Mouse (Mus musculus): ENCODE data around the gene Clec16a.

DNA sequence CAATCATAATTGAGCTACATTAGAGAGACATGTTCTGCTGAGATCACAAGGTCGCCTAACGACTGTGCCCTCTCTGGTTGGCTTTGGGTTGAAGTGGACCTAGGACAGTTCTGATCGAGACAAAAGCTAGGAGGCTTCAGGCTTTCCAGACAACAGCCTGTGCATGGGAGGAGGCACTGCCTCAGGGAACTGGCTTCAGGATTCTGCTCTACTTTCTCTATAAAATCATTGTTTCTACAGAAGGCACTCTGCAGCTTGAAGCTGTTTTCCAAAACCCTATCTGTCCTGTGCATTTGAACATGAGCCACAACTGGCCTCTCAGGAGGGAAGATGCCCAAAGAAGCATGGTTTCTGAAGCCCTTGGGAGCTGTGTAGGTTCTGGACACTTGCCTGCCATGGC is 107.8 kb downstream of the Clec16a start:
- TF ChIP-seq CTCF (IDR thresholded peaks at IDR 0.05; ENCODE audit: low read depth) (no peak), EP300 (IDR thresholded peaks at IDR 0.05; ENCODE audit: low read depth) (no peak)
